Mouse (Mus musculus) right cerebral cortex, postnatal 14 days (tissue): ENCODE measurements at regions not wholly inside any gene's neighbourhood (a gene's known extent, or its start where the extent isn't known, plus 50 kb on each side); places are given as distances from the start of the nearest gene placed in this dataset.
"Not testable (repeated sequence)": the region's sequence is repeated elsewhere in the genome, so short reads cannot be mapped to it uniquely, and the experiment has no call there.

ENCODE experiments used
- DNase-seq: peaks from one replicate; pipeline ENCODE4 v3.0.0; 2022

DNA sequence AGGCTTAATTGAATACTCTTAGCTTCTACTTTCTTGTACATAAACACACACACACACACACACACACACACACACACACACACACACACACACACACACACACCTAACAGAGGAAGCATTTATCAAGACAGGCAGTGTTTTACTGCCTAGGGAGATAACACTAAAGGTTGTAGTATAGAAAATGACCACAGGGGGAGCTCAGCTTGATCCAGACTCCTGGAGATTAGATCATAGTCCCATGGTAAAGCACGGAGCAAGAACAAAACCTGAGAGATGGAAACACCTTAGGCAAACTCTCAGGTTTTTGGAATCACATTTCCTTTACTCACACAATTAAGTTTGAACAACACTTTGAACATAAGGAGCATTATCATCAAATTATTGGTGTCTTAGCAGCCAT lies 302.5 kb upstream of the Rnf219 start:
- DNase-seq: no peak

DNA sequence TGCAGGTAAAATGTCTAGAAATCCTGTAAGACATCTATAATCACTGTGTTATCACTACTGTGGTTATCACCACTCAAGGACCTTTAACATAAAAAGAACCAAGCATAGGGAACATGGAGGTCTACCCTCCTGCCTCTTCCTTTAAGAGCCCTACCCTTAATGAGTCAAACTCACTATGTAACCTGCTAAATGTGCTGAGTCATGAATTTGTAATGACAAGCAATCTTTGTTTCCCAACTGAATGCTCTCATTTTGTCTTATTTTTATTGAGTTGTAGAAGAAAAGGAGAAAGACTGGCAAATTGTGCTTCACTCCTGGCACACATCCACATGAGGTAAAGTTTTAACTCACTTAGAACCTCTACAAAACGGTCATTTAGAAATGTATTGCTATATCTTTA lies 301.8 kb upstream of the Rnf219 start:
- DNase-seq: no peak

DNA sequence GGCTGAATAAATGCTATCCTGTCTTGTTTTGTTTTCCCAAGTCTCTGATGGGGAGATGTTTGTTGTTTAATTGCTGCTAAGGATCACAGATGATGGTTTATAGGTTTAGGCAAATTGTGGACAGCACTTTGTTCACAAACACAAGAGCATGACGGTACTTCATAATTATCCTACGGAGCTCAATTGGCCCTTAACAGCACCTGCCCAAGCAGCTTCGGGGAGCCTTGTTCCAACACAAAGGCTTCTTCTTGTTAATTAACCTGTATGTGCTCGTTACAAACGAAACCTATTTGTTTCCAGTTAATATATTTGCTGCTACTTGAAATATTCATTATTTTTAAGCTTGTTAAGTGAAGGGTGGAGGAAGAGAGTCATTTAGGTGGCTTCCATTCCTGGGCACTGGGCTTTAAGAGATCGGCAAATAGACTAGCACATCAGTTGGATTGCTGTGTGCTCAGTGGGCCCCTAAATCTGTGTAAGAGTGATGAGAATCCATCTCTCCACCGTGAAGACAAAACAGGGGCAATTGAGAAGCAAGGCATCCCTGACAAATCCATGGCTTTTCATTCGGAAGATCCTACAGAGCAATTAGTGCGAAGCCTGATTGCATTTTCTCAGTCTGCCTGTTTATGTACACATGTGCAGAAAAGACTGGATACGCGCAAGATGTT lies 299.6 kb upstream of the Rnf219 start:
- DNase-seq: no peak

DNA sequence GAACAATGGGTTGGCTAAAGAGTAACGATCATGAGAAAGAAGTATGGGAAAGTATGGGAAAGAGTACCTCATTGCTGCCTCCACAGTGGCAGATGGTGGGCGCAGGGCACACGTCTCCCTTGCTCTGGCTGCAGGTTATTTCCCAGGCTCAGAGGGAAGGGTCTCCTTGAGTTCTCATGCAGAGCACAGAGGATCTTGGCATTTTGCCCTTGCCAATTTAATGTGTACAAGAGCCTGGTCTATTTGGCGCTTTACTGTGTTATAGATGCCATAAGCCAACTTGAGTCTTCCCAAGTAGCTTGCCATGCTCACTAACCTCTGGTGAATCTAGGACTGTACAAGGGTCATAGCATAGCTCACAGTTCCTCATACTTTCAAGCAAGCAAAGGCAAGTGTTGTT lies 296.7 kb upstream of the Rnf219 start:
- DNase-seq: no peak

DNA sequence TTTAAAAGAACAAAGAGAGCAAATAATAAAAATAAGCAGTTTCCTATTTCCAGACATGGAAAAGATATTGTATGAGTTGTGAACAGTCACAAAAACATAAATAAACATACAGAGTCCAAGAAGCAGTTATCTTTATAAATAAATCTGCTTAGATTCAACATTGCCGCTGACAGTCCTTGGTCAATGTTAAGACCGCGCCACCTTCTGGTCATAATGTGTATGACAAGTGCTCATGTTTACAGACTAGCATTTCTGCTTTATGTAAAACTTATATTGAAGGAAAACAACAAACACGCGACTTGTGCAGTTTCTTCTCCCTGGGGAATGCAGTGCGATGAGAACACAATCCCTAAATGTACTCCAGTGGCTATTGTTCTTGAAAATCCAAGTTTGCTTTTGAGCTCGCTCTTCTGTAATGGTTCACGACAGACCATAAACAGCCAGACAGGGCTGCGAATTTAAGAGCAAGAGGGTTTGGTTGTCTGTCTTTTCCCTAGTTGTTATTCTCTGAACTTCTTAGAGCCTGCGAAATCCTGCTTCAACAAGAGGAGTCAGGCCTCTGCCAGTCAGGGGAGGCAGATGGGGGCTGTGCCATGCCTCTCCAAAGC lies 291.6 kb upstream of the Rnf219 start:
- DNase-seq: peak; percentile 86

DNA sequence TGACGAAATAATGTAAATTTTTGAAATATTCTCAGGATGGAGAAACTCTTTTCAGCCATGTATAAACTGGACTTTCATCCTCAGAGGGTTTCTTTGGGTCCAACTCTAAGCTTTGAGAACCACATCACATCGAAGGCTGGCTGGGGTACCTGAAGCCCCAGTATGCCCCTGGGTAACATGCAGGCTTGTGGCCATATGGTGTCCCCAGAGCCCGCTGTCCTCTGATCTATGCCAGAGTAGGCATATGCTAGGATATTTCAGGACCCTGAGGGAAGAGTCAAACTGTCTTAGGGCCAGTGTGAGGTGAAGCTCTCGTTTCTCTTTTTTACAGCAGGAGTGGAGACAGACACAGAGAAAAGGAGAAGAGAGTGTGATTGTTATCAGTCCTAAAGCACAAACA lies 289.6 kb upstream of the Rnf219 start:
- no peak for DNase-seq

DNA sequence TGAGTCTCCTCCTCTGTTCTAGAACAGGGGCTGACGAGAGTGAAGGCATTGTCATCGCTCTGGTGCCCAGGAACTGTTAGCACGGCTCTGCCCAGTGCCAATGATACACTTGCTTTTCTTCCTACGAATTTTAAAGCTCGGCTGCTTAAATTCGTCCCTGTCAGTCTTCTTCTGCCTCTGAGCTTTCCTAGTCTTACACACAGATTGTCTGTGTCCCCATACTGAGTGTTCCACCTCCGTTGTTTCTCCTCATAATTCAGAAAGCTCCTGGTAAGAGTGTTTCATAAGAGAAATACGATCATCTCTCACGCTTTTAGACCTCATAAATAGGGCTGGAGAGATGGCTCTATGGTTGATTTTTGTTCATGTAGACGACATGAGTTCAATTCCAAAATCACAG lies 282.9 kb upstream of the Rnf219 start:
- DNase-seq: no peak

DNA sequence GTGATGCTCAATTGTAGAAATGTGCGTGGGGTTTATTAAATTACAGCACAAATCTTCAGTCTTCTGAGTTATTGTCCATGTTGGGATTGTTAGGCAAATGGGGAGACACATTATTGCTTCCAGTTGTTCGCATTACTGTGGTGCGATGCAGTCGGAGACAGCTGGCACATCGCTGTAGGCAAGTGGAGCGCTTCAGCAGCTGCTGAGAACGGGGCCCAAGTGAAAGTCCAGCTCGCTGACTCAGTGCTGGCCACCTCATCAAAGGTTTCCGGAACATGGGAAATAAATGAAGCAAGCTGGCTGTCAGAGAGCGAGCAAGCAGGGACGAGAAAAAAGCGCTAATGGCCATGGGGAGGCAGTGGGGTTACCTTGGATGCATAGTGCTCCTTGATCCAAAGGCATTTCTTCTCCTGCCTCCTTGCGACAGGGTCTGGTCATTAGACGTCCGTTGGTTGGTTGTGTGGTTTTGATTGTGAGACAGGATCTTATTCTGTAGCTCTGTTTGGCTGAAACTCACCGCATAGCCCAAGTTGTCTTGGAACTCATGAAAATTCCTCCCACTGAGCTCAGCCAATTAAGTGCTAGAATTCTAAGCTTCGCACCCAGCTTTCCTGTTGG lies 274.0 kb upstream of the Rnf219 start:
- no peak for DNase-seq

DNA sequence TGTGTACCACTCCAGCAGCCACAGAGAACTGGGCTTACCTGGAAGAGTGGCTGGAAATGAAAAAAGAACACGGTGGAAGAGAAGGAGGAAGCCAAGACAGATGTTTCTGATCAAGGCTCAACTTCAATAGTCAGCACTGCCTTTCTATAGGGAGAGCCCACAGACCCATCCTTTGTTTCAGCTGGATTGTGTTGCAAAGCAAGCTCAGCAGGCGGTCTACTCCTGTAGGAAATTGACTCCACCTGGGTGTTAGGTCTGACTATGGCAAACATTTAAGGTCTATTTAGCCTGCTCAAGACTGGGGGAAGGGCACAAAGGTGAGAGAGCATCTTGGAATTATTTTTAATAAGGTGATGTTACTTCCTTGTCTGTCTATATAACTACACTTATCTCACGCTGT lies 266.9 kb upstream of the Rnf219 start:
- no peak for DNase-seq

DNA sequence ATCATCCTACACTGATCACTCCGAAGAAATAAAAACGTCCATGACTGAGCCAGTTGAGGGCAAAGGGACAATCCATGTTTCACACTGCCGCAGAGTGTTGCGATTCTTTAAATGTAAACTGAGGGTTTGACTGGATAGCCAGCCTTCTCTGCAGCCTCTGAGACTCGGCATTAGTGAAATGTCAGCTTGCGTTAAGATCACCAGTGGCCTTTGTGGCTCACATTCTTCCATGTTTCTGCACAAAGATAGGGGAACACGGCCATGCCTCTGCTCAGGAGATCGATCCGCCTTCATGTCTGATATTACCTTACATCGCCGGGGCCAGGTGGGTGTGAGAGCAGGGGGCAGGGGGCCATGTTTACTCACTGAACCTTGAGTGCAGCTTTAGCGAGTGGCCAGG lies 262.6 kb upstream of the Rnf219 start:
- no peak for DNase-seq

DNA sequence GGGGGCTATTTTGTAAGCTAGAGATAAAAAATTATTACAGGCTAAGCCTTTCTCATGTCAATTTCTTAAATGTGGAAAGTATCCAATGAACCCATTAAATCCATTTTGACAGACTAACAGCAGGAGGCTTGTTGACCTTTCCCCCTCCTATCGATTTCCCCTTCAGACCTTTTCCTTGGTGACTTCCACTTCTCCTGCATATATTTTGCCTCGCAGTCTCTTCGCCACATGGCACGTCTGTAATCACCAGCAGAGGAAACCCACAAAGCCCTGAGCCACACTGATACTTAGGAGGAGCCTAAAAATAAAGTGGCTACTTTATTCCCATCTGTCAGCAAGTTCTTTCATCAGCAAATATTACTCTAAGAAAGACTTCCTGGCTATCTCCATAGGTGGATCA lies 247.5 kb upstream of the Rnf219 start:
- DNase-seq: no peak

DNA sequence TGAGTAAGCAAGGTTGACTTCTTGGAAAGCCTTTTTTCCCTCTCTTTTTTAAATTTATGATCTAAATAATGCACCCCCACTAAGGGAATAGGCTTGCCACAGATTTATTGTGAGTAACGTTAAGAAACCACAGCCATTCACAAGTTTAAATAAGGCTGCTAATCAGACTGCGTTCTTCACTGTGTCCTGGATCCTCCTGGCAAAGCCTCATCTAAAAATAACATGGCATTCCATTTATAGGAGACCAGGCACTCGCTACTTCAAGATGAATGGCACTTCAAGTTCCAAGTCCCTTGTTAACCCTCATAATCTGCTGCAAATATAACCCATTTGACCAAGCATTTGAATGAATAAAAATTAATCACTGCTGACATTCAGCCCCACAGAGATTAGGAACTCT lies 211.8 kb upstream of the Rnf219 start:
- no peak for DNase-seq

DNA sequence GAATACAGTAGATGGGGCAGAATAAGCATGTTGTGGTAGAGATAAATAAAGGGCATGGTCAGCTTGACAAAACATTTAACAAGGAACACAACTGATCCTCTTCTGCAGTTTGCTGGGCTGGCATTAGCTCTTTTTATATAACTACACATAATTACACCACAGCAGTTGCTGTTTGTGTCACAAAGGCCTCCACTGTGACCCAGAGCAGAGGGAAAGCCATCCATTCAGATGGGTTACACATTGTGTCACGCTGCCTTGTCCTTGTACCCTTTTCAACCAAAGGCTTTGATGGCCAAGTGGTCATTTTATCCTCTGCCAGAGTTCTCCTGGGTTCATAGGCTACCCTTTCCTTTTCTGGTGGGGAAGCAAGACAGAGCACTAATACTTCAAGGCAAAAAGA lies 209.6 kb upstream of the Rnf219 start:
- no peak for DNase-seq

DNA sequence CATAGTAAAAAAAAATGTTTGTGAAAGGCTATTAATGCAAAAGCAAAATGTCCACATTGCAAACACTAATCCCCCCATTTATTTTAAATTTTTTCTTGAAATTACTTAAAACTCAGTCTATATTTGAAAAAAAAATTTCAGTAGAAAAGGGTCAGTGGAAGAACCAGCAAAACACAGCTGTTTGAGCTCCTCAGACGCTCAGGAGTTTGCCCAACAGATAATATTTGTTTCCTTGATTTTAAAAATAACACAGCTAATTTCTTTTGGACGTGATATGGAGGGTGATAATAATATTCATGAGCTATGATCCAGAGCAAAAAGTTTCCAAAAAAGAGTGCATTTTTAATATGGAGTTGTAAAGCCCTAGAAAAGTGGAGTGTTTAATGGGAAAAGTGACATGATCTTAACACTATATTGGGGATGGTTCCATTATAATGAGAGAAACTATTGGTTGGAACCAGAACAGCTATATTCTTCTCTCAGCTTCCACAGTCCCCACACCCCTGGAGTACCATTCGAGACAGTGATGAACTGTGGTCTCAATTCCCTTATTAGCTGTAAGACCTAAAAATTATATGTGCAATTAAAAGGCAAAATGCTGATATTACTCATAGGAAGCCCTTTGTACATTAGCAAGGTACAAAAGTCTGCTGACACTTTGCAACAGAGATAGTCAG lies 209.0 kb upstream of the Rnf219 start:
- DNase-seq: no peak

DNA sequence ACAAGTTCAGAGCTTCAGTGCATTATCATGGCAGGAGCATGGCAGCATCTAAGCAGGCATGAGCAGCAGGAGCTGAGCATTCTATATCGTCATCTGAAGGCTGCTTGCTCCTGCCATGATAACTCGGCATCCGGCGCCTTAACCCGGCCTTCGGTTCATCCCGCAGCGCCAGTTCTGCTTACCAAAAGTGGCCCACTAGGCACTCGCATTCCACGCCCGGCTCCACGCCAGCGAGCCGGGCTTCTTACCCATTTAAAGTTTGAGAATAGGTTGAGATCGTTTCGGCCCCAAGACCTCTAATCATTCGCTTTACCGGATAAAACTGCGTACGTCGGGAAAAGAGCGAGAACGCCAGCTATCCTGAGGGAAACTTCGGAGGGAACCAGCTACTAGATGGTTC lies 193.2 kb upstream of the Rnf219 start:
- not testable (repeated sequence) for DNase-seq

DNA sequence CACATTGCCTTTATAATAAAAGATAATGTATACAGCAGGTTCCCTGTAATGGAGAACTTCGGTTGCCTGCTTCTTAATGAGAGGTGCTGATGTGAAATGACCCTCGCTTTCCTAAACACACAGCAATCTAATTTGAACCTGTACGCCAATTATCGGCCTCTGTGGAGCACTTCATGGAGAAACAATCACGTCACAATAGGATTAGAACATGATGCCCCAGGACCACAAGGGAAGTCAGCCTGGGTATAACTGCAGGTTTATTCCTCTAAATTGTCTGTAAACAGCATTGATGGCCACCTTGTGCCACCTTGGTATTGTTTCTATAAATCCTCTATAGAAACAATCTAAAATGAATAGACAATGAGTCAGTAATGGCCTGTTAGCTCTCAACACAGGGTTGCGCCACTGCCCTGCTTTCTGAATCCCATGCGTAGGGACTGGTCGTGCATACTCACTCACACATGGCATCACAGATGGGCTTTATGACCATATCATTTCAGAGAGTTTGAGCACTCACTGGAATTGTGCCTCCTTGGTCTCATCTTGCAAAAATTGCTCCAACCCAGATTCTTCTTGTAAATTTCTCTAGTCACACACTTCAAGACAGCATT lies 179.9 kb upstream of the Rnf219 start:
- DNase-seq: no peak

DNA sequence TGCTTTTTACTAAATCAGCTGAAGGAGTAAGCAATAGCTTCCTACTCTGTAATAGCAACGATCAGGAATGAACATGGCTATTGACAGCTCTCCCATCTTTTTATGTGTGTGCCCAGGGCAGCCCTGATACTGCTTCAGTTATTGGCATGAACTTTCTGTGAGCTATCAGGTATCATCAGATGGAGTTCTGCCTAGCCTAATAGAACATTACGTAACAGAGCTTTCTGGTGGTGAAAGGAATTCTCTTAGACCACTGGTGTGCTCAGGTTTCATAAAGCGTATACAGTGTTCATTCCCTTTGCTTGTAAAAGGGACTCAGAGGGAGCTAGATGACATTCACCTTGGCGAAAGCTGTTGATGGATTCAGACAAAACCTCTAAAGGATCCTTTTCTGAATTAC lies 176.5 kb upstream of the Rnf219 start:
- DNase-seq: no peak

DNA sequence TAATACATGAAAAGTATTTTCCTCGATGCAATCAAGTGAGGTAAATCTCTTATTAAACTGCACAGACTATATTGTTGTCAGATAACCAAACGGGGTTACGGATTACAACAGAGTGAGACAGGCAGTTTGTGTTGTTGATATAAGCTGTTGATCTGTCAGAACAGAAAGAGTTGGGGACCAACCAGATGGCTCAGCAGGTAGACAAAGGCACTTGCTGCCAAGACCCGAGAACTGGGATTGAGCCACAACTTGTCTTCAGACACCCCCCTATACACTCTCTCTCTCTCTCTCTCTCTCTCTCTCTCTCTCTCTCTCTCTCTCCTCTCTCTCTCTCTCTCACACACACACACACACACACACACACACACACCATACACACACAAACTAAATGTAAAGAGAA lies 172.7 kb upstream of the Rnf219 start:
- no peak for DNase-seq

DNA sequence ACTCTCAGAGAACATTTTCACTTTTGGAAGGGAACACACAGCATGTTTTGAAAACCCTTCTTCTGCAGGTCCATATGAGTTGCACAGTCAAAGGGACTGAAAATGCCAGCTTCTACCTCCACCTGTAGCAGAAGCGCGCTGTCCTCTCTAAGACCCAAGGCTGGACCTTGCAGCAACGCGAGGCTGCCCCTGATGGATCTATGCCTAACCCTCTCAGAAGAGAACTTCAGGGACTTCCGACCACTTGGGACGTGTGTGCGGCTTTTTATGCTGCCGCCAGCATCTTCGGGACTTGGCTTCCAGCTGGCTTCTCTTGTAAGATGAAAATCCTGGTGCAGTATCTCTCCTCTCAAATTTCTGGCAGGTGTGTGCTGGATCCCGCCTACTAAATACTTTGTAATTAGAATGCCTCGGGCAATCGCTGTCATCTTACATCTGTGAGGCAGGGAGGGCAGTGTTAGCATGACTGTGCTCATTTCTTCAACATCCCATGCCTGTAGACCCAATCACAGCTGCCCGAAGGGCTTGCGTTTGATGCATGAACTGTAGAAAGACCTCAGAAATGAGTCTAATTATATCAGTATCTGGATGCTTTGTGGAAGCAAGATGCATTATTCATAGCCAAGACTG lies 171.8 kb upstream of the Rnf219 start:
- DNase-seq: no peak

DNA sequence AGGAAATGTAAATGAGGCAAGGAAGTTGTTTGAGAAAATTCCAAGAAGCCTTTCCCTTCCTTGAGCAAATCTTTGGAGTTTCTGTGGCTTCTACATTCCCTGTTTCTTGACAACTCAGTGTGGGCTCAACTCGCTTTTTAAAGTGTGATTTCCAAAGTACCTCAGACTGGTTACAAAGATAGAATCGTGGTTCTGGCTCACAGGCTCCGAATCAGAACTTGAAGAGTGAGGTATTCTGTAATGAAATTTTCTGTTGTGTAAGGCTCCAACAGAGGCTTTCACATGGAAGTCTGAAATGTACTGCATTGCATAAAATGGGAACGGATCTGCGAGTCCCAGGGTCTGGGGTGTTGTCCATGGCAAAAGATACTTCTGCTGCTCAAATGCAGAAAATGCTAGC lies 170.2 kb upstream of the Rnf219 start:
- DNase-seq: no peak

DNA sequence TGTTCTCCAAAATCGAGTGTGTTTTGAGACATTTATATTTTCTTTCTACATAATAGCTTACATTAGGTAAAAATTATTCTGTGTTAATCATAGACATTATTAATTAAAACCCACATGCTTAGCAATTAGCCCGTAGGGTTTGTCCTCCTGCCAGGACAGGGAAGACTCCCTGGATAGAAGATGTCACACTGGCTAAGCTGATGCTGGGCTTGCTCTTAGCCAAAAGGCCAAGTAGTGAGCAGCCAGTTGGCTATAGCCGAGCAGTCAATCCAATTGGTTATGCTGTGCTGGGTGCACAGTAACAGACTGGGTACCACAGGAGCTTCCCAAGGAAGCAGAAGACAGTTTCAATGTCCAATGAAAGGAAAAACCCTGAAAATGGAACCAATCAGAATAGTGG lies 166.0 kb upstream of the Rnf219 start:
- no peak for DNase-seq

DNA sequence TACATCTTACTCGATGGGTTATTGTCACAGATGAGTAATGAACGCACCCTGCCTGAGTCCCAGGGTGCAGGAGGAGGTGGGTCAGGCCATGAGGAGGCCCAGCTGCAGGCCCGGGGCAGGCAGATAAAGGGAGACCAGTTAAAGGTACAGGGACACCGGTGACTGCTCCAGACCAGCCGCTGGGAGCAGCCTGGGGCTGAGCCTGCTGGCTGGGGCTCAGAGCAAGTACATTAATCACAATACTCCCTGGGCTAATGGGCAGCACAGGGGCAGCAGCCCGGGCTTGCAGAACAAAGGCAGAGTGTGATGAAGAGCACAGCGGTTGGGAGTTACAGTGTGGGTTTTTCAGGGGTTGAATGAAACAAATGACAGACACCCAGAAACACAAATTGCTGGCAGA lies 154.4 kb upstream of the Rnf219 start:
- no peak for DNase-seq

DNA sequence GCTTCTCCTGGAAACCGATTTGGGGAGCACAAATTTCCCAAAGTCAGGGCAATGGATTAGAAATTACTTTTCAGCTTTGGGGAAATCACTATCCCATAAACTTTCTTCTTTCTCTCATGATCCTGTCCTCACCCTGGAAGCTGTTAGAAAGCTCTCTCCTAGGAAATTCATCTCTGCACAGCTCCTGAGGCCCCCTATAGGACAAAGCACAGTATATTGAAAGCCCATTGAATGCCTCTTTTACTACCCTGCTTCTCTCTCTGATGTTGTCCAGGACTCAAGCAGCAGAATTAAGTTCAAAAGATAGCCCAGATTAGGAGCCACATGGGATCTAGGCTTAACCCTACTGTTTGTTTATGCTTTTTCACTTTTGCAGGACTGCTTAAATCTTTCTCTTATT lies 139.3 kb upstream of the Rnf219 start:
- DNase-seq: no peak
